Mouse (Mus musculus) testis, postnatal 10 days (tissue): ENCODE data around the gene Ddx59.

Experiments
- DNase-seq: peaks from one replicate; pipeline ENCODE4 v3.0.0; 2021; ENCODE audit warnings: low spot score

Ddx59 gene

GRCm38 (mm10) chr1:136414798-136415755, at the start of gene Ddx59:
TSS of gene Ddx59 (plus strand) at chr1:136415271.
- peak; percentile 99 for DNase-seq

GRCm38 (mm10) chr1:136365986-136366385, 49.1 kb upstream of the Ddx59 start:
- DNase-seq, result no peak

DNA sequence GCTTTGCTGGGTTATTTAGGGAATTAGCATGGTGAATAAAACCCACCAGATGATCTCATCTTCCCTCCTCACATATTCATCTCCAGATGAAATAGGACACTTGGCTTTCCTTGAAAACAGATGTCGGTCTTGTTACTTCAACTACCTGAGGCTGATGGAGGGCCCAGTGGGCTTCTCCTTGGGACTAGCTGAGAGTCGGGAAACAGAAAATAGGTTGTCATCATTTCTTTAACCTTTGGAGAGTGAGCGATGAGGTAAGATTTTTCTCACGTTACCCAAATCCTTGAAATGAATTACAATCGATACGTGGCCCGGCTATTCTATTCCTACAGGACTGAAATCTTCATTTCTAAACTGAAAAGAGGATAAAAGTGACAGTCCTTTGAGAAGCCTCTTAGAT, 35.8 kb upstream of the Ddx59 start:
- DNase-seq, result no peak

DNA sequence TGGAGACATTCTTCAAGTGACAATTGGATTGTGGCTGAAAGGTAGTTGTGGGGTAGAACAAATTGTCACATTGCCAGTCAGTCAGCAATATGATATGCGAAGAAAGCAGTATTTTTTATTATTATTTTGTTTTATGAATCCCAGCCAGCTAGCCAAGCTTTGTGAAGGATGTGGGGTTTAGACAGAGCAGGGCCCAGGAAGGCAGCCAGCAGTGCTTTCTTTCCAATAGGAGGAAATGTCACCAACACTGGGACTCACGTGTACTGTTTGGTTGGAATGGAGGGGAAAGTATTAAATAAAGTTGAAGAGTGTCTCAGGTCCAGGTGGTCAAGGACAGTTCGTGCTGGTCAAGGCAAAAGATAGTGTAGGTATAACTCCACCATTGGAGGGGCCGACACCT, 34.9 kb upstream of the Ddx59 start:
- no peak for DNase-seq

DNA sequence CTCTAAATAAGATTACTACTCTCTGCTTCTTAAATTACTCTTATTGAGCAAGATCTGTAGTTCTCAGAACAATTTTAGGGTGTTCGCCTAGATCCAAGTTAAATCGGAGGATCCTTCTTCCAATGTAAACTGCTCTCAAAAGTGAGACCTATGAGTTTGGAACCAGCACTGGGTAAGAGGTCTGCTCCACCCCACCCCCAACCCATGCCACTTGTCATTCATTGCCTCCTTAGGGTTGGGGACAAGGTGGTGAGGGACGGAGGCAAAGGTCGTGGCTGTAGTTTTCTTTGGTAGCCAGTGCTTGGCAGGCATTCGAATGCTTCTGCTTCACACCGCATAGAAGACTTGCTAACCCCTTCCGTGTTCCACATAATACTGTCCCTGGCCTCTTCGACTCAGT, 34.5 kb upstream of the Ddx59 start:
- no peak for DNase-seq

DNA sequence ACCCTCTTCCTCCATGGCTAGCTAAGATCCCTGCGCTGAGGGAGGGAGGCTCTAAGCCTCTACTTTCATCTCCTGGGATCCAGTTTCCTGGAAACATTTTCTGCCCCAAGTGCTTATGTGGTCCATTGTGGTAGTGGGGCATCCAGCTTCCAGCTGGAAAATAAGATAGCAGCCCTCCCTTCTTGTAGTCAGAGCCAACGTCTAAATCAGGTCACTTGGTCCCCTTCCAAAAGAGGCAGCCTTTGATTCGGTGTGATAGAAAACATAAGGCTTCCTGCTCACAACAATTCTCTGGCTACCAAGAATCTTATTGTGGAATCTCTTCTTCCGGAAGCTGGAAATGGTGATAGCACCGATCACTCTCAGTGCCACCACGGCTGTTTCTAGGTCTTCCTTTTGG, 33.9 kb upstream of the Ddx59 start:
- DNase-seq, result no peak

DNA sequence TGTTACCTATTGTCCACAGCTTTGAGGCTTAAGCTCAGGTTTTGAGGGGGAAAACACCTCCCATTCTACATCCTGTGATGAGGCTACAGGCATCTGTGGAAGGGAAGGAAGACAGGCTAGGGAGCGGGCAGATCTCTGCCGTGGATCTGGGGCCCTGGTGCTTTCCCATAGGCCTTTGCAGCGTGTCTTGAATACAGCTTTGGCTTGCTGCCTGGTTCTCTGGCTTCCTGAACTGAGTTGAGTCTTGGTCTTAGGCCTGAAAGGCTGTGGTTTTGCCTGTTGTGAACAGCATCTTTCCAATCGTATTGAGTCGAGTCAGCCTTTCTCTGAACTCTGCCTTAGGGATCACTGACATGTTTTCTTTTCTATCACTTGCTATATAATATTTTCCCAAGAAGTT, 33.5 kb upstream of the Ddx59 start:
- no peak for DNase-seq

GRCm38 (mm10) chr1:136386914-136387313, 28.2 kb upstream of the Ddx59 start:
- no peak for DNase-seq

DNA sequence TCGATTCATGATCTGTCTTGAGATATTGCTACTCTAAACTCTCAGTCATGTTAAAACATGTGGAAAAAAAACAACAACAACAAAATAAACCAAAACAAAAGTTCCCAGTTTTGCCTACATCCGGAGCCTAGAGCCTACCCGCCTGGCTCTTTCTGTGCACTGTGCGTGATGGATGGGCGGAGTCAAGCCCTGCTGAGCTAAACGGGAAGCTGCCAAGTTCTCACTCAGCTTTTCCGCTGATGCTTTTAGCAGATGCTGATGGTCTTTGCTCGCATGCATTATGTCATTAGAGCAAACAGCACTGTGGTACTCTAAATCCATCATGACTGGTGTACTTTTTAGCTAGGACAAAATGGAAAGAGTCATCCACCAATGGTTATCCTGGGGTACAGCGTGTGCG, 20.6 kb upstream of the Ddx59 start:
- DNase-seq, result no peak

GRCm38 (mm10) chr1:136395073-136395472, 20.0 kb upstream of the Ddx59 start:
- no peak for DNase-seq

DNA sequence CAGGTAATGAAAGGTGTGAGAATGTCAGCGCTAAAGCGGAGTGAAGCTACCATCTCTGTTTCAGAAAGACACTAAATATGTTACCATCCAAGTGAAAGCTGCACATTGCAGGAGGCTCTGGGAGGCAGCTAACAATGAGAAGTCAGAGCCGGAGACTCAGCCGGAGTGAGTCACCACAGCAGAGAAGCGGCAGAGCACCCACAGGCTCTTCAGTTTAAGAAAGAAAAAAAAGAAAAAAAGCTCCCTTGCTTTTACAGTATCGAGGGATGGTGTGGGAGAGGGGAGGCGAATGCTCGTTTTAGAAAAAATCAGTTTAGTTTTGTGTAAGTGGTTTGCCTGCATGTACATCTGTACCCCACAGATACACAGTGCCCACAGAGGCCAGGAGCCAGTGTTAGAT, 13.8 kb upstream of the Ddx59 start:
- DNase-seq, result no peak

DNA sequence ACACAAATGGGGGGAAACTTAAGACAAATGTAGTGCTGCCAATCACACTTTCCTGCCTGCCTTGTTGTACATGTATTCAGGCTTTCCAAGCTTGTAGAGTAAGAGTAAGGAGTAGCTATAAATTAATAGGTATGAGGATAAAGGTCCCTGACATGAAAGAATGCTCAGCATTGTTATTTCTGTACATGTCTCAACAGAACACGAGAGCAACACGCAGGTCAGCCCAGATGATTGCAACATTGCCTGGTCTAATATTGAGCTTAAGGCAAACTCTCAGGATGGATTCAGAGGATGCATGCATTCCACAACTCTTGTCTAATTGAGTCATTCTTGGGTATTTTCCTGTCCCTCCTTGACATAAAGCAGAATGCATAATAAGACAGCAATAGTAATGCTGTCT, 5.4 kb upstream of the Ddx59 start:
- no peak for DNase-seq

GRCm38 (mm10) chr1:136415756-136416126, 670 bp downstream of the Ddx59 start:
- no peak for DNase-seq

DNA sequence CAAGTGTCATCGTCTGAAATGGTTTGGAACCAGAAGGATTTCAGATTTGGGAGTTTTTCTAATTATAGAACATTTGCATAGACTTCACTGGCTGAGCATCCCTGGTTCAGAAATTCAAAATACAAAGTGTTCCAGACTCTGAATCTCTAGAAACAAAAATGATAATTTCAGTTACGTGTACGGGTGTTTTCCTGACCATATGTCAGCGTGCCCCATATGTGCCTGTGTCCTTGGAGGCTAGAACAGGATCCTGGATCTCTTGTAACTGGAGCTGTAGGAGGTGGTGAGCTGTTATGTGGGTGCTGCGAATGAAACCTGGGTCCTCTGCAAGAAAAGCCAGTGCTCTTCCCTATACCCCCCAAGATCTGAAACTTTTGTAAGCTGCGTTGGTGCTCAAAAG, 3.3 kb downstream of the Ddx59 start:
- DNase-seq, result no peak

DNA sequence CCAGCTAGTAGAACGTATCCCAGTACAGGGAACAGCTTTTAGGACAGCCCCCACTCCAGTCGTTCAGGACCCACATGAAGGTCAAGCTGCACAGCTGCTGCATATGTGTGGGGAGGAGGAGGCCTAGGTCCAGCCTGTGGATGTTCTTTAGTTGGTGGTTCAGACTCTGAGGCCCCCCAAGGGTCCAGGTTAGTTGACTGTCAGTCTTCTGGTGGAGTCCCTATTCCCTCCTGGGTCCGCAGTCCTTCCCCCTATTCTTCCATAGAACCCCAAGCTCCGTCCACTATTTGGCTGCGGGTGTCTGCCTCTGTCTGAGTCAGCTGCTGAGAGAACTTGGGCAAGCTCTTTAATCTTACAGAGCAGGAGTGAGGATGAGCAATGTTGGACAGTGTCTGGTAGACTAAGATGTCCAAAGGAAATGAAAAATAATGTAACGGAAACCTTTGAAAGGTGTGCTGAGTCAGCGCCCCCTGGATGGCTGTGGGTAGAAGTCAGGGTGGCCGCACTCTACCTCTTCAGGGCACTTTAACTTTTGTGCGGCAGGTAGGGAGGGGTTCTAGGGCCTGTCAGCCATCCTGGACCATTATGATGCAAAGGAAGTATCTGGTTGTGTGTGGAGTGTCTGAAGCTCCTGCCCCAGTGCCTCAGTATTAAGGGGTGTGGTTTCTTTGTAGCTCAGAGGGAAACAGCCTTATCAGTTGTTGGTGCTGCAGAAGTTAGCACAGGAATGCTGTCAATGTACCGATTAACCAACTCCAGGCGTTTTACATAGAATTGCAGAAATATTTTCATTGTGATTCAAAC, 12.3 kb downstream of the Ddx59 start:
- DNase-seq, result no peak

GRCm38 (mm10) chr1:136428981-136429380, 13.9 kb downstream of the Ddx59 start:
- no peak for DNase-seq

GRCm38 (mm10) chr1:136430126-136430818, 15.2 kb downstream of the Ddx59 start:
- DNase-seq, result no peak

DNA sequence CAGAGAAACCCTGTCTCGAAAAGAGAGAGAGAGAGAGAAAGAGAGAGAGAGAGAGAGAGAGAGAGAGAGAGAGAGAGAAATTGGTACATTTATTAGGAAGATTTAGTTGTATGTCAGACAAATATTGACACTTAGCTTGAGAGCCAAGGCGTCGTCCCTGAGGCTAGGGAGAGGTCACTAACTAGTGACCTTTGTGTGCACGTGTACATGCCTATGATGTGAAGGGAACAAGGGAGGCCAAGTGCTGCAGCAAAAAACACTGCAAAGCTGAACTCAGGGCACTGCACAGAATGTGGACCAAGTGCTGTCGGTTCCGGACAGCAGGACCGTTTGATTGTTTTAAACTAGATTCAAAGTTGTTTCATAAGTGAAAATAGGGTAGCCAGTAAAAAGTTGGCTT, 25.7 kb downstream of the Ddx59 start:
- DNase-seq, result no peak

- no peak for DNase-seq
Observed at GRCm38 (mm10) chr1:136442809-136443208, 27.7 kb downstream of the Ddx59 start.

GRCm38 (mm10) chr1:136444555-136445255, 29.6 kb downstream of the Ddx59 start:
- DNase-seq, result no peak

- no peak for DNase-seq
Observed at GRCm38 (mm10) chr1:136446933-136447332, 31.9 kb downstream of the Ddx59 start.

DNA sequence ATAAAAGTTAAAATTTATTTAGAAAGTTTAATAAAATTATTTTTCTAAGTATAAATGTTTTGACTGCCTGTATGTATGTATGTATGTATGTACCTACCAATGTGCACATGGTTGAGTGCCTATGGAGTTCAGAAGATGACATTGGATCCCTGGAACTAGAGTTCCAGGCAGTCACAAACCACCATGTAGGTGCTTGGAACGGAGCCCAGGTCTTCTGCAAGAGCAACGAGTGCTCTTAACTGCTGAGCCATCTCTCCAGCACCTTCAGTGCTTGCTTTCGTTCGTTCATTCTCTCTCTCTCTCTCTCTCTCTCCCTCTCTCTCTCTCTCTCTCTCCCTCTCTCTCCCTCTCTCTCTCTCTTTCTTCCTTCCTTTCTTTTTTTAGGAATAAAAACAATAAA, 32.3 kb downstream of the Ddx59 start:
- DNase-seq, result no peak
